Mouse (Mus musculus): ENCODE measurements at regions not wholly inside any gene's neighbourhood (a gene's known extent, or its start where the extent isn't known, plus 50 kb on each side); places are given as distances from the start of the nearest gene placed in this dataset.
A peak's percentile ranks its signal among the peaks of the same experiment; 100 is the strongest.

GRCm38 (mm10) chr9:13969262-13969661, 141.7 kb downstream of the Fam76b start:
- peak; percentile 12 for DNase-seq
- intact Hi-C loops (cut with DNase I; ENCODE audit: low total_unique reads): no loop called here

- DNase-seq: no peak
- intact Hi-C loops (cut with DNase I; ENCODE audit: low total_unique reads): no loop called here
Measured at GRCm38 (mm10) chr9:13973600-13973999, 146.1 kb downstream of the Fam76b start.

GRCm38 (mm10) chr9:13974870-13975269, 147.4 kb downstream of the Fam76b start:
- intact Hi-C loops (cut with DNase I; ENCODE audit: low total_unique reads): no loop called here

GRCm38 (mm10) chr9:13978842-13979241, 151.3 kb downstream of the Fam76b start:
- no peak for DNase-seq
- intact Hi-C loops (cut with DNase I; ENCODE audit: low total_unique reads): no loop called here

More at GRCm38 (mm10) chr9:13974870-13975269, 147.4 kb downstream of the Fam76b start:
- no peak for DNase-seq

- DNase-seq: no peak
- intact Hi-C loops (cut with DNase I; ENCODE audit: low total_unique reads): loop anchor here (5.0 kb wide), 1 partner anchor 620 kb away; no protein-coding TSS in a partner anchor
Measured at GRCm38 (mm10) chr9:13987486-13987885, 160.0 kb downstream of the Fam76b start.

GRCm38 (mm10) chr9:13988901-13989300, 161.4 kb downstream of the Fam76b start:
- no peak for DNase-seq
- intact Hi-C loops (cut with DNase I; ENCODE audit: low total_unique reads): loop anchor here (5.0 kb wide), 1 partner anchor 618 kb away; no protein-coding TSS in a partner anchor

- intact Hi-C loops (cut with DNase I; ENCODE audit: low total_unique reads): no loop called here
- DNase-seq: no peak
Measured at GRCm38 (mm10) chr9:13990960-13991359, 163.4 kb downstream of the Fam76b start.

GRCm38 (mm10) chr9:13992728-13993127, 165.2 kb downstream of the Fam76b start:
- no peak for DNase-seq
- intact Hi-C loops (cut with DNase I; ENCODE audit: low total_unique reads): no loop called here

- no peak for DNase-seq
- intact Hi-C loops (cut with DNase I; ENCODE audit: low total_unique reads): no loop called here
Measured at GRCm38 (mm10) chr9:13999358-13999757, 171.8 kb downstream of the Fam76b start.

GRCm38 (mm10) chr9:14001517-14001916, 174.0 kb downstream of the Fam76b start:
- peak; percentile 48 for DNase-seq
- intact Hi-C loops (cut with DNase I; ENCODE audit: low total_unique reads): no loop called here

- DNase-seq: no peak
- intact Hi-C loops (cut with DNase I; ENCODE audit: low total_unique reads): no loop called here
Measured at GRCm38 (mm10) chr9:14002236-14002635, 174.7 kb downstream of the Fam76b start.

GRCm38 (mm10) chr9:14003163-14003562, 175.6 kb downstream of the Fam76b start:
- intact Hi-C loops (cut with DNase I; ENCODE audit: low total_unique reads): no loop called here
- DNase-seq: no peak

- intact Hi-C loops (cut with DNase I; ENCODE audit: low total_unique reads): no loop called here
Measured at GRCm38 (mm10) chr9:14006233-14006984, 178.9 kb downstream of the Fam76b start.

GRCm38 (mm10) chr9:14009451-14009850, 181.9 kb downstream of the Fam76b start:
- DNase-seq: no peak
- intact Hi-C loops (cut with DNase I; ENCODE audit: low total_unique reads): no loop called here

More at GRCm38 (mm10) chr9:14006233-14006984, 178.9 kb downstream of the Fam76b start:
- DNase-seq: no peak

GRCm38 (mm10) chr9:14010261-14010949, 182.9 kb downstream of the Fam76b start:
- no peak for DNase-seq
- intact Hi-C loops (cut with DNase I; ENCODE audit: low total_unique reads): no loop called here

GRCm38 (mm10) chr9:14024216-14024615, 196.7 kb downstream of the Fam76b start:
- intact Hi-C loops (cut with DNase I; ENCODE audit: low total_unique reads): no loop called here
- peak; percentile 14 for DNase-seq

- intact Hi-C loops (cut with DNase I; ENCODE audit: low total_unique reads): no loop called here
- peak; percentile 17 for DNase-seq
Measured at GRCm38 (mm10) chr9:14024701-14025100, 197.2 kb downstream of the Fam76b start.

- intact Hi-C loops (cut with DNase I; ENCODE audit: low total_unique reads): no loop called here
- DNase-seq: no peak
Measured at GRCm38 (mm10) chr9:14028056-14028455, 200.5 kb downstream of the Fam76b start.

- intact Hi-C loops (cut with DNase I; ENCODE audit: low total_unique reads): loop anchor here (10.0 kb wide), 1 partner anchor 123 kb away; no protein-coding TSS in a partner anchor
- no peak for DNase-seq
Measured at GRCm38 (mm10) chr9:14031358-14032047, 204.0 kb downstream of the Fam76b start.

GRCm38 (mm10) chr9:14032048-14032362, 204.5 kb downstream of the Fam76b start:
- no peak for DNase-seq
- intact Hi-C loops (cut with DNase I; ENCODE audit: low total_unique reads): loop anchor here (10.0 kb wide), 1 partner anchor 123 kb away; no protein-coding TSS in a partner anchor

All from gastrocnemius, postnatal 14 days (tissue).